Mouse (Mus musculus) cortical plate, adult 2 months (tissue): ENCODE measurements around the gene Krt23.

Experiments
- CTCF ChIP-seq: fragments of 200-500 bp; IDR thresholded peaks from 2 replicates; pipeline ENCODE4 v1.5.1; 2011; ENCODE audit warnings: mild to moderate bottlenecking, control low read depth, low read length; ENCODE audit not compliant: insufficient read depth; ENCODE audit errors: extremely low read depth
- POLR2A ChIP-seq: fragments of 200-500 bp; IDR thresholded peaks from 2 replicates; pipeline ENCODE4 v1.6.1; 2011; ENCODE audit warnings: mild to moderate bottlenecking, low read length, control low read depth; ENCODE audit not compliant: insufficient read depth; ENCODE audit errors: extremely low read depth

- no peak for TF ChIP-seq POLR2A
- TF ChIP-seq CTCF: no peak
Measured at GRCm38 (mm10) chr11:99441220-99441619, 51.7 kb downstream of the Krt23 start.
